Mouse (Mus musculus) liver, postnatal 0 days (tissue): ENCODE measurements at regions not wholly inside any gene's neighbourhood (a gene's known extent, or its start where the extent isn't known, plus 50 kb on each side); places are given as distances from the start of the nearest gene placed in this dataset.

Experiments
- ATAC-seq: fragments of 200-750 bp; cut with Nextera tagmentation; 2 replicates; pipeline ENCODE4 v1.8.0; 2017; ENCODE audit warnings: mild to moderate bottlenecking, moderate library complexity
- DNase-seq: peaks from one replicate; pipeline ENCODE4 v3.0.0-alpha.2; 2016
- H3K27ac ChIP-seq: fragments of 300-500 bp; sonication (generic); 2 replicates; pipeline ENCODE4 v1.5.1; 2014; ENCODE audit warnings: antibody characterized with exemption, moderate library complexity, mild to moderate bottlenecking, low read depth
- H3K27me3 ChIP-seq: fragments of 300-500 bp; sonication (generic); 2 replicates; pipeline ENCODE4 v1.6.1; 2014; ENCODE audit warnings: low read length, control low read depth, mixed read lengths; ENCODE audit not compliant: insufficient read depth
- H3K36me3 ChIP-seq: fragments of 300-500 bp; sonication (generic); replicated peaks from 2 replicates; pipeline ENCODE4 v1.6.1; 2014; ENCODE audit warnings: mild to moderate bottlenecking, control low read depth, low read length, moderate library complexity, mixed read lengths; ENCODE audit not compliant: insufficient read depth
- H3K4me1 ChIP-seq: fragments of 300-500 bp; sonication (generic); 2 replicates; pipeline ENCODE4 v1.6.1; 2014; ENCODE audit warnings: antibody characterized with exemption, mild to moderate bottlenecking, control low read depth; ENCODE audit not compliant: insufficient read depth
- H3K4me2 ChIP-seq: fragments of 300-500 bp; sonication (generic); 2 replicates; pipeline ENCODE4 v1.6.1; 2014; ENCODE audit warnings: low read depth, mild to moderate bottlenecking, low read length, moderate library complexity, mixed read lengths
- H3K4me3 ChIP-seq: fragments of 300-500 bp; sonication (generic); 2 replicates; pipeline ENCODE4 v1.5.1; 2014; ENCODE audit warnings: low read depth, low read length
- H3K9ac ChIP-seq: fragments of 300-500 bp; sonication (generic); replicated peaks from 2 replicates; pipeline ENCODE4 v1.6.1; 2014; ENCODE audit warnings: mild to moderate bottlenecking, moderate library complexity
- H3K9me3 ChIP-seq: fragments of 300-500 bp; sonication (generic); 2 replicates; pipeline ENCODE4 v1.6.1; 2016; ENCODE audit warnings: mild to moderate bottlenecking, control low read depth, low read length, mixed read lengths
- CTCF ChIP-seq: sonication (generic); IDR thresholded peaks from 2 replicates; pipeline ENCODE4 v1.5.1; 2016; ENCODE audit warnings: antibody characterized with exemption, low read depth
- EP300 ChIP-seq: IDR thresholded peaks from 2 replicates; pipeline ENCODE4 v1.6.1; 2016; ENCODE audit warnings: antibody characterized with exemption, low read depth, mild to moderate bottlenecking
- WGBS: fragments of 180-500 bp; shearing (Covaris S2); extraction: QIAGEN DNeasy Blood & Tissue Kit; methylation state at CpG from one replicate; pipeline ENCODE4 v1.1.7; 2014; ENCODE audit not compliant: insufficient replicate concordance; 5-methylcytosine and 5-hydroxymethylcytosine counted together

DNA sequence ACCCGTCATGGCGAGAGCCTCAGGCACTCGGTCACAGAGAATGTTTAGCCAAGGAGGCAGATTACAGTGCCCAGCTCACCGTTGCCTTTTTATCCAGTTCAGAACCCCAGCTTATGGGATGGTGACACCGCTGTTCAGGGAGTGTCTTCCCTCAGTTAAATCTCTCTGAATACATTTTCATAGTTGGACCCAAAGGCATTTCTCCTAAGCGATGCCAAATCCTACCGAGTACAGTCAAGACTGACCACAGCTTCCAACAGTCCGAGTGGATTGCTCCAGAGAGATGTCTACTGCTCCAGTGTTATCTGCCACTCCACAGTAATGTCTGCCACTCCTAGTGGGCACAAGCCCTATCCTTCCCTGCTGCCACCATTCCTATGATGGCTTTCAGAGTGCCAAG, 93.0 kb downstream of the Ets2 start:
- no peaks in the 10 kb centered on the region for H3K27me3 ChIP-seq
- no peaks in the 10 kb centered on the region for H3K36me3 ChIP-seq
- H3K4me1 ChIP-seq: no peaks in the 10 kb centered on the region
- no peaks in the 10 kb centered on the region for H3K9me3 ChIP-seq
- WGBS: 77% methylated on average over 8 of the region's 8 CpGs
- H3K27ac ChIP-seq: no peak overlapping the region
- no peak overlapping the region for H3K4me2 ChIP-seq
- ATAC-seq (no peak), DNase-seq (no peak)
- TF ChIP-seq CTCF (no peak), EP300 (no peak)
- no peak overlapping the region for H3K4me3 ChIP-seq
- H3K9ac ChIP-seq: no peak overlapping the region

DNA sequence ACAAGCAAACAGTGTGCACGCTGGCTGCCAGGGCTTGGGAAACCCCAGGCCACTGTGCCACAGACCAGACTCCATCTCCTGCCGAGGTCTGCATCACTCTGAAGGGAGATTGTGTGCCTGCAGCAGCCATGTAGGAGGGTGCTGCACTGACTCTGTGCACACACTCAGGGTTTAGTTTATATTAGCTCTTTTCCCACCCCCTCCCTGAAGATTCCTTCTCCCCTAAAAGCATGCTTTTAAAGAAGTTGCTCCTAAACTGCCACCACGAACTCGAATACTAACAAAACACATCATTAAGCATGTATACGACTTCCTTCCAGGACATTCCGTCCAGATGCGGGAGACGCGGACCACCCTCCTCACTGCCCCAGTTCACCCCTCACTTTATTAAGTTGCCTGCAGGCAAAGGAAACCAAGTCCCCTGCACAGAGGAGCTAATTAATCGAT, 92.4 kb downstream of the Ets2 start:
- TF ChIP-seq CTCF: no peak
- no peak for TF ChIP-seq EP300
- WGBS: 61% methylated on average over 10 of the region's 10 CpGs
- H3K4me2 ChIP-seq: no peak overlapping the region

DNA sequence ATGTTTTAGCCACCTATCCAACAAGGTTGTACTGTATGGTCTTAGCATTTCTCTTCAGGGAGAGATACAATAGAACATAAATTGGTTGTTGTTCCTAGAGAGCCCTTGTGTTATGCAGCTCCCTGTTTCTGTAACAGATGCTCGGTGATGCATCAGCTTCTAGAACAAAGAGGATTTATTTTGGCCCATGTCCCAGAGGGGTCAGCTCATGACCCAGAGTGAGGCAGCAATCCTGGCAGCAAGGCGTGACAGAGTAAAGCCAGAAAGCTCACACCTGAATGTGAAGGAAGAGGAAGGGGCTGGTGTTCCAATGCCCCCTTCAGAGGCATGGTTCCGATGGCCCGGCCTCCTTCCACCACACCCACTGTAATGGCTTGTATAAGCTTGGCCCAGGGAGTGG, 88.8 kb downstream of the Ets2 start:
- 78% methylated on average over 4 of the region's 4 CpGs for WGBS
- no peaks in the 10 kb centered on the region for H3K9me3 ChIP-seq
- no peaks in the 10 kb centered on the region for H3K36me3 ChIP-seq
- H3K9ac ChIP-seq: no peak overlapping the region
- no peak overlapping the region for H3K4me2 ChIP-seq
- H3K27me3 ChIP-seq: no peaks in the 10 kb centered on the region
- ATAC-seq (no peak), DNase-seq (peak; percentile 25)
- no peaks in the 10 kb centered on the region for H3K4me1 ChIP-seq
- H3K27ac ChIP-seq: no peak overlapping the region
- no peak overlapping the region for H3K4me3 ChIP-seq
- TF ChIP-seq EP300: no peak
- TF ChIP-seq CTCF: no peak

More for the DNA sequence above, 92.4 kb downstream of the Ets2 start:
- ATAC-seq (no peak), DNase-seq (no peak)
- Histone ChIP-seq H3K4me3 (no peak overlapping the region), H3K9me3 (no peaks in the 10 kb centered on the region), H3K27me3 (no peaks in the 10 kb centered on the region), H3K9ac (no peak overlapping the region), H3K27ac (no peak overlapping the region), H3K4me1 (no peaks in the 10 kb centered on the region), H3K36me3 (no peaks in the 10 kb centered on the region)

DNA sequence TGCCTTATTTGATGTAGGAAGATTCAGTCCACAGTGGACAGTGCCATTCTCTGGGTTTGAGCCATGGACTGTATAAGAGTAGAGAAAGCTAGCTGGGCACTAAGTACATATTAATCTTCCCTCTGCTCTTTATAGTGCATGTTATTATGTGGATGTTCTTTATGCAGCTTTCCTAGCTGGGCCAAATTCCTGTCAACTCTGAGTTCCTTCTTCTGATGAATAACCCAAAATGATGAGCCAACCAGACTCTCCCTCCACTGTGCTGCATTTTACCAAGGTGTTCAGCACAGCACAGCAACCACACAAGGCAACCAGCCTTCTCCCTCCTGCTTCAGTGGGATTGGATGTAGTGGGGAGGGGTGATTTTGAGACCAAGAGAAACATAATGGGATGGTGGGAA, 87.7 kb downstream of the Ets2 start:
- Histone ChIP-seq H3K27ac (no peak overlapping the region), H3K9ac (no peak overlapping the region), H3K4me2 (no peak overlapping the region), H3K9me3 (no peaks in the 10 kb centered on the region), H3K4me1 (no peaks in the 10 kb centered on the region), H3K27me3 (no peaks in the 10 kb centered on the region), H3K36me3 (no peaks in the 10 kb centered on the region), H3K4me3 (no peak overlapping the region)
- no peak for ATAC-seq
- TF ChIP-seq EP300: no peak
- no peak for TF ChIP-seq CTCF
- DNase-seq: no peak

DNA sequence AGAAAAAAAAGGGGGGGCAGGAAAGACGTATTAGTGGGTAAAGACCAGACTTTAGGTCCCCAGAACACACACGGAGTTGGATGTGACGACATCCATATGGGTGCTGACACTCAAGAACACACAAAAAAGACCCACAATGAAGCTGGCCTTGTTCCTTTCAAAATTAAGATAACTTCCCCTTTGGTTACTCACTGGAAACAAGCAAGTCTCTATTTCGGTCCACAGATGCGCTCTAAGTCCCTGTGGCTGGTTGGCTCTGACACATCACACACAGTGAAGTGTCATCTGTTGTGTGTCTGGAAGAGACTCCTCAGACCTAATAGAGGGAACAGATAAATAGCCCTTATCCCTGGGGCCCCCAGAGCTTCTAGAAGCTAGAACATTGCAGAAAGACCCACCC, 79.8 kb downstream of the Ets2 start:
- Histone ChIP-seq H3K4me1 (no peaks in the 10 kb centered on the region), H3K9me3 (no peaks in the 10 kb centered on the region), H3K4me3 (no peak overlapping the region), H3K9ac (no peak overlapping the region), H3K4me2 (no peak overlapping the region), H3K27me3 (no peaks in the 10 kb centered on the region), H3K36me3 (no peaks in the 10 kb centered on the region), H3K27ac (no peak overlapping the region)
- ATAC-seq: no peak
- no peak for DNase-seq
- 57% methylated on average over 5 of the region's 5 CpGs for WGBS
- no peak for TF ChIP-seq CTCF
- no peak for TF ChIP-seq EP300

DNA sequence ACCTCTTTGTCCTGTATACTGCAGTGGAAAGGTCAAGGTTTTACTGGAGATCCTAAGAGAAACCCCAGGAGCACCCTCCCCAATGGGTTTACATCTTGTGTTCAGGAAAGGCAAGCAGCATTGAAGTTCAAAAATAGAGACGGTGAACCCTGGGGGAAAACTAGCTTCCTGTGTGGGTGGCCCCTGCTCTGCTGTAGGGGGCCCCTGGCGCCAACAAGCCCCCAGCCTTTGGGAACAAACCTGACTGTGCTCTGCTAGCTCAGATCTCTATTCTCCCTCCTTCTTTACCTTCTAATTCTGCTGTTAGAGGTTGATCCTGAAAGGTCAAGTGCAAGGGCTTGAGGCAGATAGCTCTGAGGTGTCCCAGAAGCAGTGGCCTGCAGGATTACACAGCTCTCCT, 78.6 kb downstream of the Ets2 start:
- Histone ChIP-seq H3K27ac (no peak overlapping the region), H3K9me3 (no peaks in the 10 kb centered on the region), H3K4me3 (no peak overlapping the region), H3K27me3 (no peaks in the 10 kb centered on the region), H3K4me1 (no peaks in the 10 kb centered on the region), H3K36me3 (no peaks in the 10 kb centered on the region), H3K9ac (no peak overlapping the region), H3K4me2 (no peak overlapping the region)
- TF ChIP-seq EP300 (no peak), CTCF (no peak)
- no peak for DNase-seq
- ATAC-seq: no peak
- 22% methylated on average over 2 of the region's 2 CpGs for WGBS

DNA sequence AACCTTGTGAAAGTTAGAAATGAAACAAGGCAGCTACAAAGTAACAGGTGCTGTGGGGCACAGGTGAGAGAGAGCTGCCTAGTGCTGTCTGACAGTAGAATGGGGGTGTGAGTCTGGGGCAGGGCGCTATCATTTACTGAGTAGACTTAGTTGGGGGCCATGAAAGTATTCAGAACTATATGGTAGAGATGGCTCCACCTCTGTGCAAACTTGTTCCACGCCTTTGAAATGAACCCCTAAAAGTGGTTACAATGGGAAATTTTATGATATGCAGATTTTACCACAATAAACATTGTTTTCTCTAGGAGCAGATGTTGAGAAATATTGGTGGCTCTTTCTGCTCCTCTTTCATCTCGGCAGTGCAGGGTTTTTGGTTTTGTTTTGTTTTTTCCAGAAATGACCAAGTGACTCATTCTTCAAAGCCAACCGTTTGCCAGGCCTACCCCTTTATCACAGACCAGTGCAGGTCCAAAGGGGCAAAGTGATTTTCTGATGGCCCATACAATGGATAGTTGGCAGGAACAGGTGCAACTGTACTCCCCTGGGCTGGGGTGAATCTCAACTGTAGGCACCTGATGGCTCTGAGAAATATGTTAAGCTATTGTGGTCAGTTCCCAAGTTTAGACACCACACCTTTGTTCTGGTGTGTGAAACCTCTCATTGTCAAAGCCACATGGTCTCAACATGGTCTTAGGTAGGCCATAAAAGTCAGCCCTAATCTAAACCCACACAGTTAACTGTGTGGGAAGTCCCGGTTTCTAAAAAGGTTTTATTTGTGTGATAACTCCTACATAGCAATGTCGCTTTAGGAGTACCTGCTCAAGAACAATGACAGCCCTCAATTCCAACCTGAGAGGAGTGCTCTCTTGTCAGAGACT, 77.2 kb downstream of the Ets2 start:
- H3K4me3 ChIP-seq: no peak overlapping the region
- ATAC-seq (no peak), DNase-seq (no peak)
- H3K9me3 ChIP-seq: no peaks in the 10 kb centered on the region
- no peaks in the 10 kb centered on the region for H3K36me3 ChIP-seq
- 76% methylated on average over 6 of the region's 6 CpGs for WGBS
- no peak overlapping the region for H3K9ac ChIP-seq
- no peak overlapping the region for H3K27ac ChIP-seq
- no peak overlapping the region for H3K4me2 ChIP-seq
- TF ChIP-seq CTCF: no peak
- no peak for TF ChIP-seq EP300
- H3K27me3 ChIP-seq: no peaks in the 10 kb centered on the region
- H3K4me1 ChIP-seq: no peaks in the 10 kb centered on the region
